Mouse (Mus musculus) ovary, adult 18-20 months (tissue): ENCODE measurements at regions not wholly inside any gene's neighbourhood (a gene's known extent, or its start where the extent isn't known, plus 50 kb on each side); places are given as distances from the start of the nearest gene placed in this dataset.

Experiments used
- DNase-seq: peaks from one replicate; pipeline ENCODE4 v3.0.0; 2022; ENCODE audit warnings: low spot score, mixed read lengths

GRCm38 (mm10) chr1:193790579-193790978 lies 420.5 kb upstream of the Camk1g start:
- DNase-seq, result no peak

- no peak for DNase-seq
Observed at GRCm38 (mm10) chr1:193788496-193788895, 418.4 kb upstream of the Camk1g start.

GRCm38 (mm10) chr1:193787417-193787816 lies 417.3 kb upstream of the Camk1g start:
- DNase-seq, result no peak

- no peak for DNase-seq
Observed at GRCm38 (mm10) chr1:193784966-193785365, 414.9 kb upstream of the Camk1g start.

- DNase-seq, result no peak
Observed at GRCm38 (mm10) chr1:193784526-193784925, 414.4 kb upstream of the Camk1g start.

- DNase-seq, result no peak
Observed at GRCm38 (mm10) chr1:193778181-193778580, 408.1 kb upstream of the Camk1g start.

GRCm38 (mm10) chr1:193769546-193769945 lies 399.4 kb upstream of the Camk1g start:
- DNase-seq, result no peak

- no peak for DNase-seq
Observed at GRCm38 (mm10) chr1:193764103-193764502, 394.0 kb upstream of the Camk1g start.

GRCm38 (mm10) chr1:193751819-193752251 lies 381.7 kb upstream of the Camk1g start:
- no peak for DNase-seq

GRCm38 (mm10) chr1:193750929-193751328 lies 380.8 kb upstream of the Camk1g start:
- no peak for DNase-seq

GRCm38 (mm10) chr1:193747426-193747960 lies 377.4 kb upstream of the Camk1g start:
- no peak for DNase-seq

- no peak for DNase-seq
Observed at GRCm38 (mm10) chr1:193742688-193743087, 372.6 kb upstream of the Camk1g start.

- no peak for DNase-seq
Observed at GRCm38 (mm10) chr1:193738821-193739220, 368.7 kb upstream of the Camk1g start.

GRCm38 (mm10) chr1:193735949-193736518 lies 365.9 kb upstream of the Camk1g start:
- no peak for DNase-seq

GRCm38 (mm10) chr1:193734014-193734763 lies 364.1 kb upstream of the Camk1g start:
- DNase-seq, result no peak

GRCm38 (mm10) chr1:193733402-193733801 lies 363.3 kb upstream of the Camk1g start:
- DNase-seq, result no peak

- no peak for DNase-seq
Observed at GRCm38 (mm10) chr1:193732113-193732512, 362.0 kb upstream of the Camk1g start.

GRCm38 (mm10) chr1:193721850-193722249 lies 351.8 kb upstream of the Camk1g start:
- no peak for DNase-seq

- DNase-seq, result no peak
Observed at GRCm38 (mm10) chr1:193720420-193720851, 350.3 kb upstream of the Camk1g start.

- DNase-seq, result no peak
Observed at GRCm38 (mm10) chr1:193715328-193715727, 345.2 kb upstream of the Camk1g start.

GRCm38 (mm10) chr1:193714631-193715030 lies 344.5 kb upstream of the Camk1g start:
- DNase-seq, result no peak

- no peak for DNase-seq
Observed at GRCm38 (mm10) chr1:193705205-193705604, 335.1 kb upstream of the Camk1g start.

GRCm38 (mm10) chr1:193702707-193703419 lies 332.8 kb upstream of the Camk1g start:
- no peak for DNase-seq
